Mouse (Mus musculus) heart, embryonic 14.5 days (tissue): ENCODE measurements around the gene Tmem38a. TPM values are rescaled to one million over a fixed set of nuclear protein-coding genes. Genes with fewer than 3 reads are reported as not detected.

ENCODE experiments used
- ATAC-seq: fragments of 200-750 bp; cut with Nextera tagmentation; 2 replicates; pipeline ENCODE4 v1.8.0; 2017; ENCODE audit warnings: low read depth, moderate TSS enrichment; ENCODE audit not compliant: insufficient number of reproducible peaks, insufficient read depth, low FRiP score
- H3K27ac ChIP-seq, 2 experiments: fragments of 200-500 bp in 1 of 2; fragments of 300-500 bp in 1 of 2; sonication (generic) in 1 of 2; replicated peaks in 1 of 2; 2 replicates each; pipeline ENCODE4 v1.5.1; 2012 to 2014; ENCODE audit warnings: low read depth in 2 of 2, low read length in 2 of 2, control low read depth in 1 of 2, mild to moderate bottlenecking in 1 of 2, mixed read lengths in 1 of 2; ENCODE audit not compliant: control insufficient read depth in 1 of 2, insufficient read depth in 1 of 2
- H3K27me3 ChIP-seq: fragments of 300-500 bp; sonication (generic); 2 replicates; pipeline ENCODE4 v1.6.1; 2014; ENCODE audit warnings: mild to moderate bottlenecking, low read length, control low read depth; ENCODE audit not compliant: control insufficient read depth, insufficient read depth
- H3K36me3 ChIP-seq: fragments of 300-500 bp; sonication (generic); 2 replicates; pipeline ENCODE4 v1.6.1; 2014; ENCODE audit warnings: mild to moderate bottlenecking, control low read depth, low read length, mixed read lengths; ENCODE audit not compliant: control insufficient read depth, insufficient read depth
- H3K4me1 ChIP-seq, 2 experiments: fragments of 200-500 bp in 1 of 2; fragments of 300-500 bp in 1 of 2; sonication (generic) in 1 of 2; 2 replicates each; pipeline ENCODE4 v1.6.1; 2012 to 2014; ENCODE audit warnings: low read length in 2 of 2, control low read depth in 1 of 2, mixed read lengths in 1 of 2; ENCODE audit not compliant: control insufficient read depth in 2 of 2, insufficient read depth in 2 of 2
- H3K4me2 ChIP-seq: fragments of 300-500 bp; sonication (generic); 2 replicates; pipeline ENCODE4 v1.6.1; 2014; ENCODE audit warnings: mild to moderate bottlenecking, low read length
- H3K4me3 ChIP-seq, 2 experiments: fragments of 200-500 bp in 1 of 2; fragments of 300-500 bp in 1 of 2; sonication (generic) in 1 of 2; 2 replicates each; pipeline ENCODE4 v1.5.1; 2012 to 2014; ENCODE audit warnings: low read length in 2 of 2, mild to moderate bottlenecking in 2 of 2, control low read depth in 1 of 2, low read depth in 1 of 2, moderate library complexity in 1 of 2; ENCODE audit not compliant: control insufficient read depth in 1 of 2, insufficient read depth in 1 of 2
- H3K9ac ChIP-seq: fragments of 300-500 bp; sonication (generic); 2 replicates; pipeline ENCODE4 v1.6.1; 2014; ENCODE audit warnings: mild to moderate bottlenecking, low read length
- H3K9me3 ChIP-seq: fragments of 300-500 bp; sonication (generic); 2 replicates; pipeline ENCODE4 v1.6.1; 2016; ENCODE audit warnings: low read length, control low read depth; ENCODE audit not compliant: control insufficient read depth
- WGBS: fragments of 180-500 bp; shearing (Covaris S2); extraction: QIAGEN DNeasy Blood & Tissue Kit; methylation state at CpG from one replicate; pipeline ENCODE4 v1.1.7; 2014; 5-methylcytosine and 5-hydroxymethylcytosine counted together
- microRNA-seq: library from miRNA; unstranded; fragments of <30 nt; microRNA quantifications from one replicate; pipeline ENCODE4, GENCODE M21; 2016
- polyA plus RNA-seq: library from polyadenylated mRNA; unstranded; fragments of >200 nt; fragmentation: Nextera tagmentation; extraction: Ambion mirVana; gene quantifications from 2 replicates; pipeline ENCODE4 v1.2.1, GENCODE M21; 2014

Tmem38a gene
- polyA plus RNA-seq, 1 experiment from 2014 or later: 97.0 TPM

DNA sequence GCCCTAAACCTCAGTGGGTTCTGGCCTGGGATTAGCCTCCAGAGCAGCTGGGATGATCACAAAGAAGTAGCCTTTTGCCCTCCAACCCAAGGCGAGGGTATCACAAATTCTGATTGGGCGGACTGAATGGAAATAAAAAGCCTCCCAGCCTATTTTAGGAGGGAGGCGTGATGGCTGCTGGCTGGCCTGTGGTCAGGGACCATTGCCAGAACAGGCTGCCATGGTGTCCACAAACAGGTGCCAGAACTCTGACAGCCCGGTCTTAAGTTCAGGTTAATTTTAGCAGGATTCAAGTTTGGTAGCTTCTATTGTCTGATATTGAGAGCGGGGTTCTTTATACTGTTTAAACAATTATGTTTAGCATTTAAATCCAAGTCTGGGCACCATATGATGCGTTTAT, 16.0 kb downstream of the Tmem38a start:
- Histone ChIP-seq H3K4me1 (peaks cover 15 to 28% of the 10 kb centered on the region in 2 experiments), H3K27me3 (no peaks in the 10 kb centered on the region), H3K9ac (peak overlapping the region; percentile 17; the same call in 1 of the 2 replicates), H3K4me2 (peak overlapping the region; percentile 28; the same call in 1 of the 2 replicates), H3K4me3 (no peak overlapping the region), H3K27ac (peak overlapping the region; percentile 72 to 79), H3K9me3 (no peaks in the 10 kb centered on the region), H3K36me3 (0 out of 2 replicates have a peak, but pooled peaks cover 9% of the 10 kb centered on the region)
- ATAC-seq: peak; percentile 31; the same call in 1 of the 2 replicates
- 43% methylated on average over 6 of the region's 6 CpGs for WGBS

- no peak for ATAC-seq
Measured at GRCm38 (mm10) chr8:72588865-72589264, 17.0 kb downstream of the Tmem38a start.

GRCm38 (mm10) chr8:72589286-72589685, 17.4 kb downstream of the Tmem38a start:
- no peaks in the 10 kb centered on the region for H3K9me3 ChIP-seq
- no peak overlapping the region for H3K4me2 ChIP-seq
- 75% methylated on average over 7 of the region's 7 CpGs for WGBS
- H3K4me1 ChIP-seq: peaks cover 8 to 17% of the 10 kb centered on the region in 2 experiments
- ATAC-seq: no peak
- H3K9ac ChIP-seq: no peak overlapping the region
- no peak overlapping the region for H3K4me3 ChIP-seq
- 0 out of 2 replicates have a peak, but pooled peaks cover 9% of the 10 kb centered on the region for H3K36me3 ChIP-seq
- no peak overlapping the region for H3K27ac ChIP-seq
- H3K27me3 ChIP-seq: no peaks in the 10 kb centered on the region

More at GRCm38 (mm10) chr8:72588865-72589264, 17.0 kb downstream of the Tmem38a start:
- H3K9ac ChIP-seq: no peak overlapping the region
- 0 out of 2 replicates have a peak, but pooled peaks cover 9% of the 10 kb centered on the region for H3K36me3 ChIP-seq
- WGBS: 87% methylated on average over 10 of the region's 10 CpGs
- peaks cover 8 to 20% of the 10 kb centered on the region in 2 experiments for H3K4me1 ChIP-seq
- H3K27ac ChIP-seq: no peak overlapping the region
- no peak overlapping the region for H3K4me2 ChIP-seq
- H3K4me3 ChIP-seq: no peak overlapping the region
- no peaks in the 10 kb centered on the region for H3K27me3 ChIP-seq
- no peaks in the 10 kb centered on the region for H3K9me3 ChIP-seq

DNA sequence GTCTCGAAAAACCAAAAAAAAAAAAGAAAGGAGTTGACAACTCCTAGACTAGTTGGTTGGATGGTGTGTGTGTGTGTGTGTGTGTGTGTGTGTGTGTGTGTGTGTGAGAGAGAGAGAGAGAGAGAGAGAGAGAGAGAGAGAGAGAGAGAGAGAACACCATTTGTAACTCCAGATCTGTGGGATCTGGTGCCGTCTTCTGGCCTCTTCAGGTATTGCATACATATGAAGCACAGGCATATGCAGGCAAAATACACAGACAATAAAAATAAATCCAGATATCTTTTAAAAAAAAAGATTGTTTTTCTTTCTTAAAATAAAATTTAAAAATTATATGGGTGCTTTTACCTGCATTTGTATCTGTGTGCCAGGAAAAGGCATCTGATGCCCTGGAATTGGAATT, 18.3 kb downstream of the Tmem38a start:
- no peaks in the 10 kb centered on the region for H3K27me3 ChIP-seq
- peaks cover 3 to 11% of the 10 kb centered on the region in 2 experiments; a peak in 2 of 4 replicates for H3K4me1 ChIP-seq
- 0 out of 2 replicates have a peak, but pooled peaks cover 9% of the 10 kb centered on the region for H3K36me3 ChIP-seq
- no peak overlapping the region for H3K9ac ChIP-seq
- no peak overlapping the region for H3K4me2 ChIP-seq
- 69% methylated on average over 2 of the region's 2 CpGs for WGBS
- H3K4me3 ChIP-seq: no peak overlapping the region
- no peak overlapping the region for H3K27ac ChIP-seq
- no peak for ATAC-seq
- H3K9me3 ChIP-seq: no peaks in the 10 kb centered on the region

Small RNAs within 50 kb of the gene (microRNA-seq; reads per million reads assigned to microRNA genes)
- gene Gm28019: not detected

Other genes starting within 250 kb of the Tmem38a start
- 39.4 and 44.1 TPM in 2 replicates for gene Eps15l1, start 150.6 kb upstream of the Tmem38a start, polyA plus RNA-seq
- gene Calr3, start 128.2 kb upstream of the Tmem38a start, polyA plus RNA-seq: 1.6 TPM in 2 replicates
- gene 1700030K09Rik, start 128.2 kb upstream of the Tmem38a start, polyA plus RNA-seq: 8.1 and 9.4 TPM in 2 replicates
- 30.9 and 34.7 TPM in 2 replicates for gene Cherp, start 96.8 kb upstream of the Tmem38a start, polyA plus RNA-seq
- gene Slc35e1, start 79.4 kb upstream of the Tmem38a start, polyA plus RNA-seq: 14.4 and 14.8 TPM in 2 replicates
- 7.3 and 7.8 TPM in 2 replicates for gene Med26, start 23.8 kb upstream of the Tmem38a start, polyA plus RNA-seq
- 122 and 126 TPM in 2 replicates for gene Smim7, start 967 bp upstream of the Tmem38a start, polyA plus RNA-seq
- gene Nwd1, start 74.7 kb downstream of the Tmem38a start, polyA plus RNA-seq: 0.14 and 0.19 TPM in 2 replicates
- gene Sin3b, start 151.2 kb downstream of the Tmem38a start, polyA plus RNA-seq: 190 and 204 TPM in 2 replicates
- gene F2rl3, start 189.8 kb downstream of the Tmem38a start, polyA plus RNA-seq: 0.59 and 1.3 TPM in 2 replicates